Mouse (Mus musculus) adrenal gland (tissue): ENCODE data around the gene Tmem268.

Experiments
- intact Hi-C: fragments of 180-260 bp; cut with DNase I; formaldehyde crosslinking; loops from one replicate; pipeline ENCODE4 v1.15.1; 2025

Tmem268 gene

GRCm38 (mm10) chr4:63554616-63555015 lies 4.0 kb upstream of the Tmem268 start:
- intact Hi-C loops, result no loop called here

GRCm38 (mm10) chr4:63555111-63555510 lies 3.5 kb upstream of the Tmem268 start:
- intact Hi-C loops, result no loop called here

- intact Hi-C loops, result no loop called here
Measured at GRCm38 (mm10) chr4:63556665-63557064, 1.9 kb upstream of the Tmem268 start.

- intact Hi-C loops, result no loop called here
Measured at GRCm38 (mm10) chr4:63557124-63558059, 1.2 kb upstream of the Tmem268 start.

GRCm38 (mm10) chr4:63559127-63559697 lies 631 bp downstream of the Tmem268 start:
- intact Hi-C loops, result no loop called here

- intact Hi-C loops, result no loop called here
Measured at GRCm38 (mm10) chr4:63560079-63560478, 1.5 kb downstream of the Tmem268 start.

GRCm38 (mm10) chr4:63561861-63562675 lies 3.5 kb downstream of the Tmem268 start:
- intact Hi-C loops, result no loop called here

- intact Hi-C loops, result no loop called here
Measured at GRCm38 (mm10) chr4:63562742-63563141, 4.2 kb downstream of the Tmem268 start.

- intact Hi-C loops, result no loop called here
Measured at GRCm38 (mm10) chr4:63567712-63568390, 9.3 kb downstream of the Tmem268 start.

- intact Hi-C loops, result no loop called here
Measured at GRCm38 (mm10) chr4:63569322-63569721, 10.7 kb downstream of the Tmem268 start.

GRCm38 (mm10) chr4:63570208-63570781 lies 11.7 kb downstream of the Tmem268 start:
- intact Hi-C loops, result no loop called here

GRCm38 (mm10) chr4:63572621-63573020 lies 14.0 kb downstream of the Tmem268 start:
- intact Hi-C loops, result no loop called here

- intact Hi-C loops, result loop anchor here (5.0 to 10.0 kb wide), 2 partner anchors 62 to 165 kb away; no protein-coding TSS in a partner anchor
Measured at GRCm38 (mm10) chr4:63579649-63580048, 21.1 kb downstream of the Tmem268 start.

GRCm38 (mm10) chr4:63580078-63580477 lies 21.5 kb downstream of the Tmem268 start:
- intact Hi-C loops, result loop anchor here (5.0 to 10.0 kb wide), 2 partner anchors 63 to 165 kb away; no protein-coding TSS in a partner anchor

GRCm38 (mm10) chr4:63582580-63582979 lies 24.0 kb downstream of the Tmem268 start:
- intact Hi-C loops, result loop anchor here (5.0 to 10.0 kb wide), 2 partner anchors 65 to 168 kb away; no protein-coding TSS in a partner anchor

- intact Hi-C loops, result loop anchor here (10.0 kb wide), 1 partner anchor 170 kb away; no protein-coding TSS in a partner anchor
Measured at GRCm38 (mm10) chr4:63585216-63585615, 26.6 kb downstream of the Tmem268 start.

GRCm38 (mm10) chr4:63586240-63586639 lies 27.7 kb downstream of the Tmem268 start:
- intact Hi-C loops, result loop anchor here (10.0 kb wide), 1 partner anchor 171 kb away; no protein-coding TSS in a partner anchor

- intact Hi-C loops, result loop anchor here (10.0 kb wide), 1 partner anchor 175 kb away; no protein-coding TSS in a partner anchor
Measured at GRCm38 (mm10) chr4:63589987-63590386, 31.4 kb downstream of the Tmem268 start.

GRCm38 (mm10) chr4:63590538-63590937 lies 32.0 kb downstream of the Tmem268 start:
- intact Hi-C loops, result no loop called here

- intact Hi-C loops, result no loop called here
Measured at GRCm38 (mm10) chr4:63594459-63595110, 36.0 kb downstream of the Tmem268 start.
